Mouse (Mus musculus) midbrain, embryonic 14.5 days (tissue): ENCODE measurements at regions not wholly inside any gene's neighbourhood (a gene's known extent, or its start where the extent isn't known, plus 50 kb on each side); places are given as distances from the start of the nearest gene placed in this dataset.

Source experiments
- ATAC-seq: fragments of 200-750 bp; cut with Nextera tagmentation; 2 replicates; pipeline ENCODE4 v1.8.0; 2017; ENCODE audit warnings: moderate number of reproducible peaks, moderate library complexity; ENCODE audit not compliant: low FRiP score, low TSS enrichment
- DNase-seq: peaks from one replicate; pipeline ENCODE4 v3.0.0-alpha.2; 2015
- H3K27ac ChIP-seq: fragments of 300-500 bp; sonication (generic); replicated peaks from 2 replicates; pipeline ENCODE4 v1.5.1; 2014; ENCODE audit warnings: mild to moderate bottlenecking, low read depth, low read length, moderate library complexity
- H3K27me3 ChIP-seq: fragments of 300-500 bp; sonication (generic); 2 replicates; pipeline ENCODE4 v1.6.1; 2014; ENCODE audit warnings: low read length, control low read depth, mixed read lengths; ENCODE audit not compliant: control insufficient read depth, insufficient read depth
- H3K36me3 ChIP-seq: fragments of 300-500 bp; sonication (generic); 2 replicates; pipeline ENCODE4 v1.6.1; 2014; ENCODE audit warnings: low read length, control low read depth; ENCODE audit not compliant: control insufficient read depth, insufficient read depth
- H3K4me1 ChIP-seq: fragments of 300-500 bp; sonication (generic); 2 replicates; pipeline ENCODE4 v1.6.1; 2014; ENCODE audit warnings: mild to moderate bottlenecking, antibody characterized with exemption, low read length, control low read depth; ENCODE audit not compliant: control insufficient read depth, insufficient read depth
- H3K4me2 ChIP-seq: fragments of 300-500 bp; sonication (generic); 2 replicates; pipeline ENCODE4 v1.6.1; 2014; ENCODE audit warnings: mild to moderate bottlenecking, low read length, moderate library complexity
- H3K4me3 ChIP-seq: fragments of 300-500 bp; sonication (generic); replicated peaks from 2 replicates; pipeline ENCODE4 v1.5.1; 2014; ENCODE audit warnings: low read depth, low read length
- H3K9ac ChIP-seq: fragments of 300-500 bp; sonication (generic); replicated peaks from 2 replicates; pipeline ENCODE4 v1.6.1; 2014; ENCODE audit warnings: mild to moderate bottlenecking, low read length, moderate library complexity
- H3K9me3 ChIP-seq: fragments of 300-500 bp; sonication (generic); 2 replicates; pipeline ENCODE4 v1.6.1; 2016; ENCODE audit warnings: low read length, control low read depth, mixed read lengths; ENCODE audit not compliant: control insufficient read depth
- WGBS: fragments of 180-500 bp; shearing (Covaris S2); extraction: QIAGEN DNeasy Blood & Tissue Kit; methylation state at CpG from one replicate; pipeline ENCODE4 v1.1.7; 2014; 5-methylcytosine and 5-hydroxymethylcytosine counted together

DNA sequence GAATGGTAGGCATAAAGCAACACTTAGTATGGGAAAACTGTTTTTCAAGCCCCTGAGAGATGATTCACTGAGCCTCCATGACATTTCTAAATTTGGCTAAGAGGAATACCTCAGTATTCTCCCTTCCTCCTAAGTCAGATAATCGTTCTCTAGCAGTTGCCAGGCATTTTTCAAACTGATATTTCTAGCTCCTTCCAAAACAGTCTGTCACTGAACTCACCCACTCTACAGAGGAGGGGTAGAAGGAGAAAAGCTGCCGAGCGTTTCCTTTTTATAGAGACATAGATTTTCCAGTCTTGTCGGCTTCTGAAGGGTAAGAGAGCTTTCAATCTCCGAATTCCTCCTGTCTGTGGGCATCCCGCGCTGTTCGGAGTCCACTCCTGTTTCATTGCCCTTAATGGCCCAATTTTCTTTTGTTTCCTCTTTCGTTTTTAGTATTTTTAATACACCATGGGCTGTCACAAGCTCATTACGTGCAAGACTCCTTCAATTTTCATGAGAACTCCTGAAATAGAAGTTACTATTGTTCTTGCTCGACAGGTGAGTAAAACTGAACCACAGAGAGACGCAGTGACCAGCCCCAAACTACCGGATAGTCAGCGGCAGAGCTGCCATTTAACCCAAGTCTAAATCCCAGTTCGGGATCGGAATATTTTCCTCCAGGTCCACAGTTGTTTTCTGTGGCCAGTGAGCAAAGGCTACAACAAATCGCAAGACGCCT, 305.8 kb upstream of the Atp2b1 start:
- DNase-seq = no peak
- Histone ChIP-seq H3K27me3 (no peaks in the 10 kb centered on the region), H3K4me2 (no peak overlapping the region), H3K27ac (no peak overlapping the region), H3K9me3 (no peaks in the 10 kb centered on the region), H3K9ac (no peak overlapping the region), H3K36me3 (no peaks in the 10 kb centered on the region), H3K4me3 (no peak overlapping the region), H3K4me1 (no peaks in the 10 kb centered on the region)
- ATAC-seq = no peak
- 90% methylated on average over 18 of the region's 18 CpGs for WGBS

DNA sequence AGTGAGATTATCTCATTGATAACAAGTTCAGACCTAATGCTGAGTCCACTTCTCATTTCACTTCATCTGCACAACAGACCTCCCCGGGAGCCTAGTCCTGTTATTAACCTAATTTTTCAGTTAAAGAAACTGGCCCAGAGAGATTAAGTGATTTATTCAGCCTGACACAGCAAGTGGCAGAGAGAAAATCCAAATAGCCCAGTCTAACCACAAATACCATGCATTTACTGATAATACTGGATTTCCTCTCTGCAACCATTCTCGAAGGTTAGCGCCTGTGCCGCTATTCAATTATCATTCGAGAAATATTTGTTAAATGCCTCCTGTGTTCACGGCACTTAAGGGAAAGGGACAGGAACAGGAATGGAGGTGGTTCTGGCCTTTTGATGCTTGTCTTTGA, 303.5 kb upstream of the Atp2b1 start:
- Histone ChIP-seq H3K4me1 (no peaks in the 10 kb centered on the region), H3K27ac (no peak overlapping the region), H3K4me3 (no peak overlapping the region), H3K36me3 (no peaks in the 10 kb centered on the region), H3K9ac (no peak overlapping the region), H3K27me3 (no peaks in the 10 kb centered on the region), H3K9me3 (no peaks in the 10 kb centered on the region), H3K4me2 (no peak overlapping the region)
- DNase-seq = no peak
- ATAC-seq = no peak
- WGBS = 74% methylated on average over 6 of the region's 6 CpGs

DNA sequence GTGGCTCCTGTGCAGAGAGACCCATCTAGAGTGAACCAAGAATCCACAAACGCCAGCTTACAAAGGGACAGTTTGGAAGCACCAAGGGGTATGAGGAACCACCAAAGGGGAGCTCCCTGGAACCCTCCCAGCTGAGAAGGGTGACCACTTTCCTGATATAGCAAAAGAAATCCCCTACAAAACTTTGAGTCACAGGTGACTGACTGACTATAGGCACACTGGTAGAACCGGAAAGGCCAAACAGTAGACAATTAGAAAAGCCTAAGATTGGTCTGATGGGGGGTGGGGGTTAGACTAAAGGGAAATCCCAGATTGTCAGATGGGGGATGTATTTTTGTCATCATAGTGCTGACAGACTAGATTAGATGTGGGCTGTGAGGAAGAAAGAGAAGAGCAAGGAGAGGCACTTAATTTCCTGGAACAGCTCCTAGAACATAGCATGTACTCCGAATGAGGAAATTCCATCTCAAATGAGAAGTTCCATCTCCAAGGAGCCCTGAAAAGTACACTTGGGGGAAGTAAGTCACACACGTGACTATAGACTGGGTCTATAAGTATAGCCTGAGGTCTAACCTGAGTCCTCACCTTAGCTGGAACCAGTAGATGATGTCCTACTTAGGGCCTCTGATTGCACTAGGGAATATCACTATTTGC, 302.4 kb upstream of the Atp2b1 start:
- Histone ChIP-seq H3K9me3 (no peaks in the 10 kb centered on the region), H3K9ac (no peak overlapping the region), H3K4me3 (no peak overlapping the region), H3K27ac (no peak overlapping the region), H3K4me1 (no peaks in the 10 kb centered on the region), H3K36me3 (no peaks in the 10 kb centered on the region), H3K27me3 (no peaks in the 10 kb centered on the region), H3K4me2 (no peak overlapping the region)
- ATAC-seq (no peak), DNase-seq (no peak)
- 86% methylated on average over 4 of the region's 4 CpGs for WGBS

DNA sequence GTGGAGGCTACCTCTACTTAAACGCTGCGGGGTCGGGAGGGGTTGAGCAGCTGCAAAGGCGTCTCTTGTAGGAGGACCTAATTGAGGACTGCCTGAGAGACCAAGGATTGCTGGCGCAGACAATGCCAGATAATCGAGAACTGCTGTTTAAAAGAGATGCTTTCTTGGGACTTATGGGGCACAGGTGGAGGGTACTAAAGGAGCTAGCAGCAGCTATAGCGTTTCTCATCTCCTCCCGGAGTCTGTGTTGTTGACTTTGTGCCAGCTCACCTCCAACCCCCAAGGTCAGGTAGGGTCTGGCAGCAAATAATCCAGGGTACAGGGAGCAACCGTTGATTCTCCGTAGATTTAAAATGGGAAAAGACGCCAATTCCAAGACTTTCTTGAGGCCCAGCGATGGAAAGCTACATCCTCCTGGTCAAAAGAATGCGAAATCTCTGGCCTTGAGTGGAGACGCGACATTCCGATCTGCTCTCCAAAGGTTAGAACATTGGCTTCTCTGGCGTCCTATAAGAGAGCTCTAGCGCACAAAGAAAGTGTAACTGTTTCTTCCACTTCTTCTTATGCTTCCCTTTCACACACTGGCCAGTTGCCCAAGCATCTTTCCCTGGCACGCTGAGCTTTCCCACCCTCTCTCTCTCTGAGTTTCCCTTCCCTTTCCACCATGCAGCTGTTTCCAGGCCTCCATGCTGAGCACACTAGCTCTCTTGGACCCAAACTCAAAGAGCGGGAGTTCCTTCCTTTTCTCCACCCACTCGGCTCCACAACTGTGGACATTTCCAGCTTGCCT, 295.3 kb upstream of the Atp2b1 start:
- Histone ChIP-seq H3K4me1 (no peaks in the 10 kb centered on the region), H3K4me2 (no peak overlapping the region), H3K36me3 (no peaks in the 10 kb centered on the region), H3K27me3 (no peaks in the 10 kb centered on the region), H3K4me3 (no peak overlapping the region), H3K9ac (no peak overlapping the region), H3K9me3 (no peaks in the 10 kb centered on the region), H3K27ac (no peak overlapping the region)
- DNase-seq (no peak), ATAC-seq (no peak)
- WGBS = 95% methylated on average over 21 of the region's 21 CpGs

DNA sequence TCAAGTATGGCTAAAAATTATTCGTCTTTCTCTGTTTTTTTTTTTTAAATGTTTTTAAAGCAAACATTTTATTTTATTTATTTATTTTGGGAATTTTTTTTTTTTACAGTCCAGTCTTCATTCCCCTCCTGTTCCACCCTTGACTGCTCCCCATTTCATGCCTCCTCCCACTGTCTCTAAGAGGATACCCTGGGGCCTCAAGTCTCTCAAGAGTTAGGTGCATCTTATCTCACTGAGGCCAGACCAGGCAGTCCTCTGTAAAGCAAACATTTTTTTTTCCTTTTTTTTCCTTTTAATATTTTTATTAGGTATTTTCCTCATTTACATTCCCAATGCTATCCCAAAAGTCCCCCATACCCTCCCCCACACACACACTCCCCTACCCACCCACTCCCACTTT, 290.1 kb upstream of the Atp2b1 start:
- whole genome bisulfite sequencing = 91% methylated on average over 1 of the region's 1 CpGs
- H3K9me3 ChIP-seq = no peaks in the 10 kb centered on the region
- no peak overlapping the region for H3K4me2 ChIP-seq
- no peaks in the 10 kb centered on the region for H3K4me1 ChIP-seq
- no peak overlapping the region for H3K27ac ChIP-seq
- ATAC-seq (no peak), DNase-seq (no peak)
- H3K36me3 ChIP-seq = no peaks in the 10 kb centered on the region
- no peak overlapping the region for H3K9ac ChIP-seq
- H3K27me3 ChIP-seq = no peaks in the 10 kb centered on the region
- no peak overlapping the region for H3K4me3 ChIP-seq

DNA sequence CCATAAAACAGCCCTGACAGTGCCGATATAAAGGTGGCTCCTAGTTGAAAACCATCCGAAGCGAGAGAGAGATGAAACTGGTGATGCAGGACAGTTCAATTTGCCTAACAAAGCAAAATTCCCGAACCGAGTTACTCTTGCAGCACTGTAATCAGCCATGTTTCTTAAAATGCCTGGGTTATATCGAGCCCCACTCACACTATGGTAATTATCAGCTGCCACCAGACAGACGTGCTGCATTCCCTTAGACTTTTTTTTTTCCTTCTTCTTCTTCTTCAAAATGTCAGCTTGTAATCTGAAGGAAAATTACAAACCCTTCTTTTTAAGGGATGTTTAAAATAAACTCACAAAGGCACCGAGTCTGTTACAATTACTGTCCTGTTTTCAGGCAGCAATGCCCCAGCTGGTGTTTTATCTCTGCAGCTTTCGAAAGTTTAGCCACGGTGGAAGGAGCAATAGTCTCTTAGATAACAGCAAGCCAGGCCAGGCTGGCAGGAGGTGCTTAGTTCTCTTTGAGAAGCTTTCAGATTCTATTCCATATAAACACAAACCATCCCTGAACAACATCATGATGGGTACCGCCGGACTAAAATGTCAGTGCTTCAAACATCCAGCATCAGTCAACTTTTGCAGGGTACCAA, 289.4 kb upstream of the Atp2b1 start:
- DNase-seq (peak; percentile 12), ATAC-seq (no peak)
- no peak overlapping the region for H3K9ac ChIP-seq
- no peak overlapping the region for H3K4me2 ChIP-seq
- WGBS = 64% methylated on average over 12 of the region's 12 CpGs
- H3K4me3 ChIP-seq = no peak overlapping the region
- no peaks in the 10 kb centered on the region for H3K36me3 ChIP-seq
- no peaks in the 10 kb centered on the region for H3K9me3 ChIP-seq
- no peak overlapping the region for H3K27ac ChIP-seq
- no peaks in the 10 kb centered on the region for H3K27me3 ChIP-seq
- no peaks in the 10 kb centered on the region for H3K4me1 ChIP-seq

DNA sequence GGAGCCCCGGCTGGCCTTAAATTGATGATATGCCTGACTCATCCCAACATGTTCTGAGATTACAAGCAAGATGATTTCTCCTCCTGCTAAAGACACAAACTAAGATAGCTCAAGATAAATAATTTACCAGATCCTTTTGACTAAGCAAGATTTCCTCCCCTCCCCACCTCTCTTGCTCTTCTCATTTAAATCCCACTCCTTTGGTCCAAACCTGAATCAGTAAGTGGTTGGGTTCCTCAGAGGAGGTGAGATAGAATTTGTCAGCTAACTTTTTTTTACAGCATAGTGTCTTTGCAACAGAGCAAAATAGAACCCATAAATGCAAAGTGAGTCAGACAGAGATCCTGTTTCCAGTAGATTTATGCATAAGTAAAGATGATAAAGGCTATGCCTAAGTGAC, 286.0 kb upstream of the Atp2b1 start:
- Histone ChIP-seq H3K4me2 (no peak overlapping the region), H3K4me1 (no peaks in the 10 kb centered on the region), H3K36me3 (no peaks in the 10 kb centered on the region), H3K9ac (no peak overlapping the region), H3K27me3 (no peaks in the 10 kb centered on the region), H3K27ac (no peak overlapping the region), H3K9me3 (no peaks in the 10 kb centered on the region), H3K4me3 (no peak overlapping the region)
- ATAC-seq (no peak), DNase-seq (no peak)
- 93% methylated on average over 1 of the region's 1 CpGs for WGBS

DNA sequence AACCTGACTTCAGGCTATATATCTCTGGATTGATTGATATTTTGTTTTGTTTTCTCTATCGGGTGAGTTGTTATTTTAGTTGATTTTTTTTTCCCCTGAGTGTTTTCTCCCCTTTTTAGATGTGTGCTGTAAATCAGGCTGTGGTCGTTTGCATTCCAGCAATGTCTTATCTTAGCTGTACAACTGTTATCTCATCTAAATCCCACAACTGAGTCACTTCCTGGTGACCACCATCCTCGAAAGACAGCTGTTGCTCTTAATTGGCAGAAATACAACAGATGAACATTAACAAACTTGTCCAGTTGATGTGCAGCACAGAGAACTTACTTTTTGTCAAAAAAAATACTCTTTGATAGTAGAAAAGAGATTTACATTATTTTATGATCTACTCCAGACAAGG, 285.0 kb upstream of the Atp2b1 start:
- Histone ChIP-seq H3K27me3 (no peaks in the 10 kb centered on the region), H3K9me3 (no peaks in the 10 kb centered on the region), H3K36me3 (no peaks in the 10 kb centered on the region), H3K4me1 (no peaks in the 10 kb centered on the region), H3K27ac (no peak overlapping the region), H3K9ac (no peak overlapping the region), H3K4me3 (no peak overlapping the region), H3K4me2 (no peak overlapping the region)
- ATAC-seq (no peak), DNase-seq (no peak)
- WGBS = 84% methylated on average over 3 of the region's 3 CpGs
